Mouse (Mus musculus): ENCODE data around the gene Lrrc26.

DNA sequence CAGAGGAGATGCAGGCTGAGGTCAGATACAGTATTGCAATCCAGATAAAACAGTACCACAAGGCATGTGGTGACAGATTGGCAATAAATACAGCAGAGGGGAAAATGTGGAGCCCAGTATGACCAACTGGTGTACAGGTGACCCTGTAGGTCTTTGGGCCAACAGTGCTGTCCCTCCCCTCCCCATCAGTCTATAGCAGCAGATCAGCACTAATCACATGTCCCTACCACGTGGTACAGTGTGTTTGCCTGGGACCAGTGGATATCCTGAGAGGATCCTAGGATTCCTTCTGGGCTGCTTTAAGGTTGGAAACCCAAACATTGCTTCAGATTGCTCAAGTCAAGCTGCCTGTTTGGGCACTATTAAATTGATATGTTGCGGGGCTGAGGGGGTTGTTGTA, 43.9 kb downstream of the Lrrc26 start:
- TF ChIP-seq CTCF (IDR thresholded peaks at IDR 0.05; ENCODE audit: extremely low read depth, insufficient read length, insufficient replicate concordance, low read depth, low read length) (no peak), POLR2A (IDR thresholded peaks at IDR 0.05; ENCODE audit: low read depth, low read length) (no peak)
